Mouse (Mus musculus) heart, postnatal 0 days (tissue): ENCODE measurements around the gene Myo18b.

Experiments used
- CTCF ChIP-seq: IDR thresholded peaks from 2 replicates; pipeline ENCODE4 v1.5.1; 2016; ENCODE audit warnings: antibody characterized with exemption, control low read depth, low read depth
- EP300 ChIP-seq: IDR thresholded peaks from 2 replicates; pipeline ENCODE4 v1.6.1; 2016; ENCODE audit warnings: antibody characterized with exemption, low read depth

- TF ChIP-seq CTCF, result no peak
- no peak for TF ChIP-seq EP300
Observed at GRCm38 (mm10) chr5:112714679-112715446, 181.3 kb downstream of the Myo18b start.
